Mouse (Mus musculus): ENCODE data around the gene Mfap3. TPM values are rescaled to one million over a fixed set of nuclear protein-coding genes. Genes with fewer than 3 reads are reported as not detected.

Mfap3 gene
- total RNA-seq (2021): 10 to 100 TPM; 22.7 to 22.9 TPM
- long read RNA-seq, experiment 1, full-length matches to known transcripts: 8 of 8 reads
- long read RNA-seq, experiment 1, partial matches to known transcripts: 0 of 8 reads
- long read RNA-seq, experiment 1, other reads (novel, unspliced or antisense): 0 of 8 reads
- long read RNA-seq, experiment 2, full-length matches to known transcripts: 26 of 30 reads
- long read RNA-seq, experiment 2, partial matches to known transcripts: 0 of 30 reads
- long read RNA-seq, experiment 2, other reads (novel, unspliced or antisense): 4 of 30 reads

GRCm38 (mm10) chr11:57518091-57518750, at the start of gene Mfap3, which contains the start of gene Fam114a2:
TSS of gene Mfap3 (plus strand) at chr11:57518664.
TSS of gene Fam114a2 (minus strand) at chr11:57518617.
- peak; percentile 92 to 93 for DNase-seq (ENCODE audit: low spot score in 2 of 2)

GRCm38 (mm10) chr11:57468706-57469105, 49.8 kb upstream of the Mfap3 start:
- no peak for DNase-seq (ENCODE audit: low spot score in 2 of 2)

GRCm38 (mm10) chr11:57470056-57470455, 48.4 kb upstream of the Mfap3 start:
- DNase-seq (ENCODE audit: low spot score in 2 of 2): no peak

GRCm38 (mm10) chr11:57470979-57471378, 47.5 kb upstream of the Mfap3 start:
- no peak for DNase-seq (ENCODE audit: low spot score in 2 of 2)

GRCm38 (mm10) chr11:57474296-57474941, 44.0 kb upstream of the Mfap3 start:
- DNase-seq (ENCODE audit: low spot score in 2 of 2): no peak

- peak; percentile 27 to 50 for DNase-seq (ENCODE audit: low spot score in 2 of 2)
Observed at GRCm38 (mm10) chr11:57475119-57475518, 43.3 kb upstream of the Mfap3 start.

GRCm38 (mm10) chr11:57478077-57478476, 40.4 kb upstream of the Mfap3 start:
- no peak for DNase-seq (ENCODE audit: low spot score in 2 of 2)

- no peak for DNase-seq (ENCODE audit: low spot score in 2 of 2)
Observed at GRCm38 (mm10) chr11:57488436-57488835, 30.0 kb upstream of the Mfap3 start.

- DNase-seq (ENCODE audit: low spot score in 2 of 2): peak in 1 of 2 experiments; percentile 16
Observed at GRCm38 (mm10) chr11:57496462-57497039, 21.9 kb upstream of the Mfap3 start.

GRCm38 (mm10) chr11:57497701-57498100, 20.8 kb upstream of the Mfap3 start:
- DNase-seq (ENCODE audit: low spot score in 2 of 2): no peak

- DNase-seq (ENCODE audit: low spot score in 2 of 2): no peak
Observed at GRCm38 (mm10) chr11:57498215-57498614, 20.2 kb upstream of the Mfap3 start.

GRCm38 (mm10) chr11:57503155-57503554, 15.3 kb upstream of the Mfap3 start:
- DNase-seq (ENCODE audit: low spot score in 2 of 2): no peak

GRCm38 (mm10) chr11:57506899-57507298, 11.6 kb upstream of the Mfap3 start:
- no peak for DNase-seq (ENCODE audit: low spot score in 2 of 2)

GRCm38 (mm10) chr11:57515218-57515617, 3.2 kb upstream of the Mfap3 start:
- DNase-seq (ENCODE audit: low spot score in 2 of 2): no peak

GRCm38 (mm10) chr11:57516946-57517441, 1.5 kb upstream of the Mfap3 start:
- no peak for DNase-seq (ENCODE audit: low spot score in 2 of 2)

- DNase-seq (ENCODE audit: low spot score in 2 of 2): no peak
Observed at GRCm38 (mm10) chr11:57518751-57519148, 286 bp downstream of the Mfap3 start.

- DNase-seq (ENCODE audit: low spot score in 2 of 2): no peak
Observed at GRCm38 (mm10) chr11:57519304-57519703, 840 bp downstream of the Mfap3 start.

GRCm38 (mm10) chr11:57521206-57521605, 2.7 kb downstream of the Mfap3 start:
- no peak for DNase-seq (ENCODE audit: low spot score in 2 of 2)

- no peak for DNase-seq (ENCODE audit: low spot score in 2 of 2)
Observed at GRCm38 (mm10) chr11:57522046-57522445, 3.6 kb downstream of the Mfap3 start.

GRCm38 (mm10) chr11:57523418-57523817, 5.0 kb downstream of the Mfap3 start:
- no peak for DNase-seq (ENCODE audit: low spot score in 2 of 2)

- no peak for DNase-seq (ENCODE audit: low spot score in 2 of 2)
Observed at GRCm38 (mm10) chr11:57524597-57524996, 6.1 kb downstream of the Mfap3 start.

GRCm38 (mm10) chr11:57525900-57526299, 7.4 kb downstream of the Mfap3 start:
- no peak for DNase-seq (ENCODE audit: low spot score in 2 of 2)

Data from adrenal gland, adult 18-20 months (tissue).